Mouse (Mus musculus): Measurements from ENCODE around the gene Ccn5. TPM values are rescaled to one million over a fixed set of nuclear protein-coding genes. Genes with fewer than 3 reads are reported as not detected.

The Ccn5 gene
- polyA plus RNA-seq, 1 experiment = 2.1 TPM

DNA sequence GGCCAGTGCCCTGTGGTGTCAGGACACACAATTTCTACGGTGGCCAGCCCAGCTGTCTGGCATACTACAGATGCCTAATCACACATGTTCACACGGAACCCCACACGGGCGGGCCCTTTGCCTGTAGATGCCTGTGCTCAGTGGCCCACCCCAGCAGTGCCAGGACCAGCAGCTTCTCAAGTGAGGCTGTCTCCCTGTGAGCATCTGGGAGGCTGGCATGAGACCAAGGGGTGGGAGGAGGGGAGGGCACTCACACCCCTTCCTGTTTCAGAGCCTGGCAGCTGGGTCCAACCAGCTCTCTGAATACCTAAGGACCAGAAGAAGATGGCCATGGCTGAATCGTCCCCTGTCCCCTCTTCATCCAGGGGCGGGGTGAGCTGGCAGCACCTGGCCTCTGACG, 54.8 kb downstream of the Ccn5 start:
- no peak overlapping the region for H3K27ac ChIP-seq (ENCODE audit: control insufficient read depth, insufficient read depth, low read length)
- no peak overlapping the region for H3K4me3 ChIP-seq (ENCODE audit: control insufficient read depth, insufficient read depth, low read length)
- H3K4me1 ChIP-seq (replicated peaks; ENCODE audit: control insufficient read depth, insufficient read depth, low read length) = no peaks in the 10 kb centered on the region
- no peaks in the 10 kb centered on the region for H3K36me3 ChIP-seq (ENCODE audit: control insufficient read depth, insufficient read depth, low read length)
- no peak for DNase-seq
- WGBS = 80% methylated on average over 7 of the region's 7 CpGs
- TF ChIP-seq CTCF (IDR thresholded peaks at IDR 0.05; ENCODE audit: borderline replicate concordance, control insufficient read depth, extremely low read depth, insufficient read depth, low read length, poor library complexity) (no peak), POLR2A (IDR thresholded peaks at IDR 0.05; ENCODE audit: control insufficient read depth, extremely low read depth, insufficient read depth, low read length, poor library complexity) (no peak)
- no peaks in the 10 kb centered on the region for H3K27me3 ChIP-seq (ENCODE audit: control insufficient read depth, insufficient read depth, low read length)

GRCm38 (mm10) chr2:163876830-163877498, 56.3 kb downstream of the Ccn5 start:
- Histone ChIP-seq H3K27me3 (ENCODE audit: control insufficient read depth, insufficient read depth, low read length) (no peaks in the 10 kb centered on the region), H3K4me1 (replicated peaks; ENCODE audit: control insufficient read depth, insufficient read depth, low read length) (no peaks in the 10 kb centered on the region), H3K36me3 (ENCODE audit: control insufficient read depth, insufficient read depth, low read length) (no peaks in the 10 kb centered on the region), H3K4me3 (ENCODE audit: control insufficient read depth, insufficient read depth, low read length) (no peak overlapping the region), H3K27ac (ENCODE audit: control insufficient read depth, insufficient read depth, low read length) (no peak overlapping the region)
- DNase-seq = no peak
- 72% methylated on average over 14 of the region's 14 CpGs for WGBS
- no peak for TF ChIP-seq CTCF (IDR thresholded peaks at IDR 0.05; ENCODE audit: borderline replicate concordance, control insufficient read depth, extremely low read depth, insufficient read depth, low read length, poor library complexity)
- TF ChIP-seq POLR2A (IDR thresholded peaks at IDR 0.05; ENCODE audit: control insufficient read depth, extremely low read depth, insufficient read depth, low read length, poor library complexity) = no peak

GRCm38 (mm10) chr2:163880891-163881290, 60.2 kb downstream of the Ccn5 start:
- no peaks in the 10 kb centered on the region for H3K4me1 ChIP-seq (replicated peaks; ENCODE audit: control insufficient read depth, insufficient read depth, low read length)
- no peak for DNase-seq
- no peak overlapping the region for H3K4me3 ChIP-seq (ENCODE audit: control insufficient read depth, insufficient read depth, low read length)
- H3K27me3 ChIP-seq (ENCODE audit: control insufficient read depth, insufficient read depth, low read length) = no peaks in the 10 kb centered on the region
- H3K36me3 ChIP-seq (ENCODE audit: control insufficient read depth, insufficient read depth, low read length) = no peaks in the 10 kb centered on the region
- H3K27ac ChIP-seq (ENCODE audit: control insufficient read depth, insufficient read depth, low read length) = no peak overlapping the region
- 83% methylated on average over 6 of the region's 6 CpGs for WGBS
- TF ChIP-seq POLR2A (IDR thresholded peaks at IDR 0.05; ENCODE audit: control insufficient read depth, extremely low read depth, insufficient read depth, low read length, poor library complexity) = no peak
- TF ChIP-seq CTCF (IDR thresholded peaks at IDR 0.05; ENCODE audit: borderline replicate concordance, control insufficient read depth, extremely low read depth, insufficient read depth, low read length, poor library complexity) = no peak

Other genes with a start within 250 kb of the Ccn5 start
- gene Ttpal, start 218.5 kb upstream of the Ccn5 start, polyA plus RNA-seq (2012; rRNA removed) = 63.2 and 72.5 TPM in 2 replicates
- gene Serinc3, start 175.7 kb upstream of the Ccn5 start, polyA plus RNA-seq (2012; rRNA removed) = 279 and 281 TPM in 2 replicates
- gene Pkig, start 162.5 kb upstream of the Ccn5 start, polyA plus RNA-seq (2012; rRNA removed) = 56.7 and 64.7 TPM in 2 replicates
- 46.8 and 51.1 TPM in 2 replicates for gene Ada, start 70.6 kb upstream of the Ccn5 start, polyA plus RNA-seq (2012; rRNA removed)
- gene Kcnk15, start 32.8 kb downstream of the Ccn5 start, polyA plus RNA-seq (2012; rRNA removed) = not detected in 2 replicates
- gene Rims4, start 97.8 kb downstream of the Ccn5 start, polyA plus RNA-seq (2012; rRNA removed) = 0.04 and 0.18 TPM in 2 replicates
- gene Ywhab, start 174.1 kb downstream of the Ccn5 start, polyA plus RNA-seq (2012; rRNA removed) = 39.1 and 42.5 TPM in 2 replicates
- gene Pabpc1l, start 204.6 kb downstream of the Ccn5 start, polyA plus RNA-seq (2012; rRNA removed) = 0.51 and 0.97 TPM in 2 replicates
- gene Stk4, start 249.5 kb downstream of the Ccn5 start, polyA plus RNA-seq (2012; rRNA removed) = 85.1 and 90.1 TPM in 2 replicates

Data from thymus, adult 2 months (tissue).